Mouse (Mus musculus) C3H10T1/2 (cell line): ENCODE data around the gene Ephx3. TPM values are rescaled to one million over a fixed set of nuclear protein-coding genes. Genes with fewer than 3 reads are reported as not detected.

ENCODE experiments used
- polyA plus RNA-seq, 2 experiments: library from polyadenylated mRNA; unstranded; fragments of >200 nt; fragmentation: generic; extraction: Trizol; gene quantifications; one replicate each; pipeline ENCODE4 v1.2.1; 2012; ENCODE audit warnings: missing spikeins in 2 of 2

Gene Ephx3
- polyA plus RNA-seq = under 1 TPM; 0.02 to 0.14 TPM

GRCm38 (mm10) chr17:32188863-32189636 is at the start of gene Ephx3:
Gene Ephx3 (minus strand): TSS chr17:32189549.

DNA sequence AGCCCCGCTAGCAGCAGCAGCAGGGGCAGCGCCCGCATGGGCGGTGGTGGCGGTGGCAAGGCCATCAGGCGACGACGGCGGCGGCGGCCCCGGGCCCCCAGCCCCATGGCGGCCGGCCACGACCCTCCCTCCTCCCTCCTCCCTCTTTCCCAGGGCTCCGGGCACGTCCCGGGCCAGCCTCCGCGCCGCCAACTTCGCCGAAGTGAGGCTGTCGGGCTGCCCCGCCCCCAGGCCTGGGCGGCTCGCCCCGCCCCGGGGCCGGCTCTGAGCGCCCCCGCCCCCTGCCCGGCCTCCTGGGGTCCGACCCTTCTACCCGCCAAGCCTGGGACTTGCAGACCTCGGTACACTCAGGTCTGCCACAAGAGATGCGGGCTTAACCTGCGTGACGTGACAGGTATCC is 22.7 kb downstream of the Ephx3 start, which contains the start of gene Notch3:
TSS of gene Notch3 (minus strand) at position 166 of the 400 bp plus-strand sequence.

Other genes starting within 250 kb of the Ephx3 start
- gene Rrp1b, start 153.4 kb downstream of the Ephx3 start, polyA plus RNA-seq = 10 to 100 TPM in 1 of 2 experiments, 1 to 10 TPM in 1; 9.6 to 17.7 TPM
- 1 to 10 TPM in 1 of 2 experiments, under 1 TPM in 1; 0.18 to 1.3 TPM for gene Hsf2bp, start 153.2 kb downstream of the Ephx3 start, polyA plus RNA-seq
- 10 to 100 TPM in 1 of 2 experiments, under 1 TPM in 1; 0.26 to 20.7 TPM for gene Notch3, start 22.7 kb downstream of the Ephx3 start, polyA plus RNA-seq
- gene Brd4, start 95.2 kb upstream of the Ephx3 start, polyA plus RNA-seq = 10 to 100 TPM; 35.0 to 86.0 TPM
- gene Akap8, start 131.7 kb upstream of the Ephx3 start, polyA plus RNA-seq = 10 to 100 TPM in 1 of 2 experiments, 1 to 10 TPM in 1; 3.0 to 21.2 TPM
- 10 to 100 TPM in 1 of 2 experiments, 1 to 10 TPM in 1; 9.4 to 74.3 TPM for gene Akap8l, start 161.1 kb upstream of the Ephx3 start, polyA plus RNA-seq
- 10 to 100 TPM; 13.1 to 49.6 TPM for gene Wiz, start 199.9 kb upstream of the Ephx3 start, polyA plus RNA-seq
- gene Rasal3, start 214.0 kb upstream of the Ephx3 start, polyA plus RNA-seq = under 1 TPM in 1 of 2 experiments, not detected in 1; 0.24 TPM
- not detected for gene Pglyrp2, start 234.6 kb upstream of the Ephx3 start, polyA plus RNA-seq